Mouse (Mus musculus): ENCODE measurements at regions not wholly inside any gene's neighbourhood (a gene's known extent, or its start where the extent isn't known, plus 50 kb on each side); places are given as distances from the start of the nearest gene placed in this dataset.

GRCm38 (mm10) chr14:99621538-99621937 is 323.0 kb downstream of the Klf5 start:
- no peak for DNase-seq

GRCm38 (mm10) chr14:99624380-99625327 is 326.2 kb downstream of the Klf5 start:
- no peak for DNase-seq

GRCm38 (mm10) chr14:99627615-99628014 is 329.1 kb downstream of the Klf5 start:
- DNase-seq = no peak

GRCm38 (mm10) chr14:99631092-99631491 is 332.6 kb downstream of the Klf5 start:
- DNase-seq = no peak

GRCm38 (mm10) chr14:99632444-99632843 is 334.0 kb downstream of the Klf5 start:
- no peak for DNase-seq

GRCm38 (mm10) chr14:99635556-99636150 is 337.2 kb downstream of the Klf5 start:
- no peak for DNase-seq

- DNase-seq = no peak
Observed at GRCm38 (mm10) chr14:99641475-99642453, 343.3 kb downstream of the Klf5 start.

GRCm38 (mm10) chr14:99646323-99646722 is 347.8 kb downstream of the Klf5 start:
- DNase-seq = no peak

- no peak for DNase-seq
Observed at GRCm38 (mm10) chr14:99674399-99674798, 375.9 kb downstream of the Klf5 start.

- no peak for DNase-seq
Observed at GRCm38 (mm10) chr14:99687062-99687806, 388.7 kb downstream of the Klf5 start.

GRCm38 (mm10) chr14:99688415-99688814 is 389.9 kb downstream of the Klf5 start:
- no peak for DNase-seq

GRCm38 (mm10) chr14:99696301-99696700 is 397.8 kb downstream of the Klf5 start:
- DNase-seq = no peak

- no peak for DNase-seq
Observed at GRCm38 (mm10) chr14:99699545-99699944, 401.1 kb downstream of the Klf5 start.

GRCm38 (mm10) chr14:99706004-99706403 is 407.5 kb downstream of the Klf5 start:
- no peak for DNase-seq

- DNase-seq = no peak
Observed at GRCm38 (mm10) chr14:99708066-99708465, 409.6 kb downstream of the Klf5 start.

- DNase-seq = no peak
Observed at GRCm38 (mm10) chr14:99709764-99710163, 411.3 kb downstream of the Klf5 start.

GRCm38 (mm10) chr14:99710656-99711177 is 412.2 kb downstream of the Klf5 start:
- no peak for DNase-seq

- DNase-seq = no peak
Observed at GRCm38 (mm10) chr14:99712624-99713023, 414.1 kb downstream of the Klf5 start.

- DNase-seq = no peak
Observed at GRCm38 (mm10) chr14:99713069-99713830, 414.8 kb downstream of the Klf5 start.

- DNase-seq = no peak
Observed at GRCm38 (mm10) chr14:99733474-99734199, 435.1 kb downstream of the Klf5 start.
